Mouse (Mus musculus): ENCODE results near the gene Ska3.
"Not testable (repeated sequence)": the region's sequence is repeated elsewhere in the genome, so short reads cannot be mapped to it uniquely, and the experiment has no call there.

Gene Ska3

DNA sequence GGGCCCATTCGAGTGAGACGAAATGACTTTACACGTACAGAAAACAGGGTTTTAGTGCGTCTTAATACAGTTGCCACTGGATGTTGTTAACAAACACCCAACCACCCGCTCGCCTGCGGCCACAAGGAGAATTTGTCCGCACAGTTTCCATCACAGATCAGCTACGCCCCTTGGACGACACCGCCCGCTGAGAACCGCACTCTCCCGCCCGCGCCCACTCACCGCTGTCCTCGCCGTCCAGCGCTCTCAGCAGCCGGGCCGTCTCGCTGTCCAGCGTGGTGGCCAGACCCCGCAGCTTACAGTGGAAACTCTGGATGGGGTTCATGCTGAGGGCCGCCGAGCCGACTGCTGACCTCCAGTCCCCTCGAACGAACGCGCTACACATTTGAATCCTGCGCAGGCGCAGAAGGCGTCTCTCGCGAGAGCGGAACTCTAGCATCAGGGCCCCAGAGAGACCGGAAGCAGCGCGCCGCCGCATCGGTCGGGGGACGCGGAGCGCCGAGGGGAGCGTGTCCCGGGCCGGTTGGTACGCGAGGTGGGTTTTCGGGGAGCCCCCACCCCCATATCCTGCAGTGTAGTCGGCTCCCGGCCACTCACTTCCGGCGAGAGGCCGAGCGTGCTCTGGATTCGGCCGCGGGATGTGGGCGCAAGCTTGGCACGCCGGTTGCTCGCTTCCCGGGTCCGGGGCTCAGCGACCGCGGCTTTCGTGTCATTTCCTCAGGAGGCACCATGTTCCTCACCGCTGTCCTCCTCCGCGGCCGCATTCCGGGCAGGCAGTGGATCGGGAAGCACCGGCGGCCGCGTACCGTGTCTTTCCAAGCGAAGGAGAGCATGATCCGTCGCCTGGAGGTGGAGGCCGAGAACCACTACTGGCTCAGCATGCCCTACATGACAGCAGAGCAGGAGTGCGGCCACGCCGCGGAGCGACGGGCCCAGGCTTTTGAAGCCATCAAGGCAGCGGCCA lies at the start of gene Ska3, which contains the start of gene Mrpl57:
Ska3 (minus strand) TSS at position 398 of the 964 bp plus-strand sequence.
Mrpl57 (plus strand) TSS at position 447 of the 964 bp plus-strand sequence.
- peak; percentile 67 to 85 for DNase-seq (ENCODE audit: low read depth in 1 of 2, low spot score in 2 of 2)

- DNase-seq (ENCODE audit: low read depth in 1 of 2, low spot score in 2 of 2): no peak
Observed at GRCm38 (mm10) chr14:57866676-57867276, 40.8 kb upstream of the Ska3 start.

GRCm38 (mm10) chr14:57865256-57865655 lies 39.3 kb upstream of the Ska3 start:
- no peak for DNase-seq (ENCODE audit: low read depth in 1 of 2, low spot score in 2 of 2)

DNA sequence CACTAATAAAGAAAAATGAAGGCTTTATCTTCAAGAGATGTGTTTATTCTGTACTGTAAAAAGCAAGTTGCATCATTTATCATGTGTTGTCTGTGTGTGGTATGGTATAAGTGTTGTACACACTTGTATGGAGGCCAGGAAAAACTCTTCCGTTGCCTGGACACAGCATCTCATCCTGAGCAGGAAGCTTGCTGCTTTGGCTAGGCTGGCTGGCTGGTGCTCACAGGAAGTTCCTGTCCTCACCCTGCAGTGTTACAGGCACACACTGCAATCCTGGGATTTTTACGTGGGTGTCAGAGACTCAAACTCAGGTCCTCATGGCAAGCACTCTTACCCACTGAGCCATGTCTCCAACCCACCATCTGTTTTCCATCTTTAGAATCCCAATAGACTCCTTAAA lies 37.1 kb upstream of the Ska3 start:
- no peak for DNase-seq (ENCODE audit: low read depth in 1 of 2, low spot score in 2 of 2)

GRCm38 (mm10) chr14:57861987-57862412 lies 36.0 kb upstream of the Ska3 start:
- DNase-seq (ENCODE audit: low read depth in 1 of 2, low spot score in 2 of 2): no peak

DNA sequence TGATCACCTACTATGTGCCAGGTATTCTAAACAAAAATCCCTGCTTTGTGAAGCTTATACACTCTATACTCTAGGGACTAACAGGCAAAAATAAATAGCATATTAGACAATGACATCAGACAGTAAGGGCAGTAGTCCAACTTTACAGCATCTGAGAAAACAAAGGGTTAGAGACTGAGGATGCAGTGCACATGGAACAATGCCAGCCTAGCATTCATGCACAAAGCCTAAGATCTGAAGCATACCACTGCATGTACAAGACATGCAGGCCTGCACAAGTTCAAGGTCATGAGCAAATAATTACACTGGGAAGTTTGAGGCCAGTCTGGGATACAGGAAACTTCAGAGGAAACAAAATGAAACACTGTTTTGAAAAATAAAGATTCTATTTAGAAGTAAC lies 33.5 kb upstream of the Ska3 start:
- DNase-seq (ENCODE audit: low read depth in 1 of 2, low spot score in 2 of 2): no peak

GRCm38 (mm10) chr14:57858601-57859000 lies 32.6 kb upstream of the Ska3 start:
- DNase-seq (ENCODE audit: low read depth in 1 of 2, low spot score in 2 of 2): no peak

DNA sequence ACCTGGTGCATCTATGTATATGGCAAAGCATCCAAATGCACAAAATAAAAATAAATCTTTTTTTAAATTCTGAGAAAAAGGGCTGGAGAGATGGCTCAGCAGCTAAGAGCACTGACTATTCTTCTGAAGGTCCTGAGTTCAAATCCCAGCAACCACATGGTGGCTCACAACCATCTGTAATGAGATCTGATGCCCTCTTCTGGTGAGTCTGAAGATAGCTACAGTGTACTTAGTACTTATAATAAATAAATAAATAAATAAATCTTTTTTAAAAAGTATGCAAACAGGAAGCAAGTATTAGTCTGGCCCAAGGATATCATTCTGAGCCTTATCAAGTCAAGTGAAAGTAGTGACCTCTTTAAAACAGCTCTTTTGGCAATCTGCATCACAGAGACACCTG lies 30.1 kb upstream of the Ska3 start:
- DNase-seq (ENCODE audit: low read depth in 1 of 2, low spot score in 2 of 2): not testable (repeated sequence)

DNA sequence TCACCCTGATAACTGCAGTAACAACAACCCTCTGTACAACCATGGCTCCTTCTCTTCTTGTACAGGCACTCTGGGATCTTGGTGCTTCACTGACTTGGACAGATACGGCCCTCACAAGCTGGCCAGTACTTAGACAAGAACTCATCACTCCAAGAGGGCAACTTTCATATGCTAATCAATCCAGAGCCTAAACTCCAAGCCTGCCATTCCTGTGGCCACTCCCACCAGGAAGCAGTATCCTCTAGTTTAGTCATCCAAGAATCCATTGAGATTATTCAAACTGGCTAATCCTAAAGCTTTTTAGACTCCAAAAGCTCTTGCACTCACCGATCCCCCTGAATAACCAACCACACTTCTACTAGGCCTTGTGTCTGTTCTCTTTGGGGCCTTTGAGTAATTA lies 27.0 kb upstream of the Ska3 start:
- DNase-seq (ENCODE audit: low read depth in 1 of 2, low spot score in 2 of 2): no peak

- no peak for DNase-seq (ENCODE audit: low read depth in 1 of 2, low spot score in 2 of 2)
Observed at GRCm38 (mm10) chr14:57850330-57850729, 24.3 kb upstream of the Ska3 start.

GRCm38 (mm10) chr14:57848646-57849045 lies 22.7 kb upstream of the Ska3 start:
- DNase-seq (ENCODE audit: low read depth in 1 of 2, low spot score in 2 of 2): no peak

DNA sequence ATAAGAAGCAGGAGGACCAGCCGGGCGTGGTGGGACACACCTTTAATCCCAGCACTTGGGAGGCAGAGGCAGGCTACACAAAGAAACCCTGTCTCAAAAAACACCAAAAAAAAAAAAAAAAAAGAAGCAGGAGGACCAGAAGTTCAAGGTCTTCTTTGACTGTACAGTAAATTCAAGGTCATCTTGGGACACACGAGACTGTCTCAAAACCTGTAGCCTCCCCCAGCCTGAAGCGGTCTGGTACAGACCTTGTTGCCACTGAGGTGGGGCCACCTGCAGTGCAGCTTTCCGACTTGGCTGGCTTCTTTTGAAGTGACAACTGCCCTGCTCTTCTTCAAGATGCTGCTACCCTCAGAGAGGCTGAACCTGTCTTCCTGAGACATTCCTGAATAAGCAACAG lies 22.1 kb upstream of the Ska3 start:
- not testable (repeated sequence) for DNase-seq (ENCODE audit: low read depth in 1 of 2, low spot score in 2 of 2)

DNA sequence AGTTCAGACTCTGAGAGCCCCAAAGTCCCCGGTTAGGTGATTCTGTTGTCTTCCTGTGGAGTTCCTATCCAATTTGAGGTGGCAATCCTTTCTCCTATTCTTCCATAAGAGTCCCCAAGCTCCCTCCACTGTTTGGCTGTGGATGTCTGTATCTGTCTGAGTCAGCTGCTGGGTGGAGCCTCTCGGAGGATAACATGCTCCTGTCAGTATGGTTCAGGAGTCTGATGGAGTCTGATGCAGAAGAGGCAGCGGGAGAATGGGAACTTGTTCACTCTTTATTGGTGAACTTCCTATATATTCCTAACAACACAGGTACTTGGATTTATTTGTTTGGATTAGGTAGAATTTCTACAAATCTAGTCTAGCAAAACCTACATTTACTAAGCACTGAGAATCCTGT lies 18.6 kb upstream of the Ska3 start:
- no peak for DNase-seq (ENCODE audit: low read depth in 1 of 2, low spot score in 2 of 2)

DNA sequence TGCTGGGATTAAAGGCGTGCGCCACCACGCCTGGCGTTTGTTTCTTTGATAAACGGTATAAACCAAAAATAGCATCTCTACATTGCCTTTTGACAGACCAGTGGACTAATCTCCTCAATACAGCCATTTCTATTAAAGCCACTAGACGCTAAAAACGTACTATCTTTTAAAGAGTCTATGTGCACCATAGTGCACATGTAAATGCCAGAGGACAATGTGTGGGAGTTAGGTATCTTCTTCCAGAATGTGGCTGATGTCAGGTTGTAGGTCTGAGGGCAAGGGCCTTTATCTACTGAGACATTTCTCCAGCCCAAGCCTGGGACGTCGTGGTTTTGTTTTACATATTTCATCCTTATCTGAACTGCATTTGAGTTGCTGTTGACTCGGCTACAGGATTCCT lies 9.2 kb upstream of the Ska3 start:
- no peak for DNase-seq (ENCODE audit: low read depth in 1 of 2, low spot score in 2 of 2)

DNA sequence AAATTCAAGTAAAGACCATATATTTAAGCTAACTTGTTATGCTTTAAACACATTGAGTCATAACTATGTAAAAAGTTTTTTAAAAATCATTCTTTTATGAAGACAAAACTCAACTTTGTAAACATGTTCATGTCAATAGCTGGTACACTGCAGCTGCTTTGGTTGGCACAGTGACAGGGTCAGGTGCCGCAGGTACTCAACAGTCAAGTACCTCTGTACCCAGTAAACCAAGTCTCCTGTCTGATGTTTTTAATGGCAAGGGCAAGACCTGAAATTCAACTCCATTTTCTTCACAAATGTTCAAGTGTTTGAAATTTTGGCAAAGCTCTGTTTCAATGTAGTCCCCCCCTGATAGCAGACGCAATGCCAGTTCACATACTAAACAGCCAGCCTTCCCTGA lies 7.5 kb upstream of the Ska3 start:
- no peak for DNase-seq (ENCODE audit: low read depth in 1 of 2, low spot score in 2 of 2)

GRCm38 (mm10) chr14:57827284-57827683 lies 1.3 kb upstream of the Ska3 start:
- DNase-seq (ENCODE audit: low read depth in 1 of 2, low spot score in 2 of 2): no peak

- no peak for DNase-seq (ENCODE audit: low read depth in 1 of 2, low spot score in 2 of 2)
Observed at GRCm38 (mm10) chr14:57820839-57821238, 5.1 kb downstream of the Ska3 start.

DNA sequence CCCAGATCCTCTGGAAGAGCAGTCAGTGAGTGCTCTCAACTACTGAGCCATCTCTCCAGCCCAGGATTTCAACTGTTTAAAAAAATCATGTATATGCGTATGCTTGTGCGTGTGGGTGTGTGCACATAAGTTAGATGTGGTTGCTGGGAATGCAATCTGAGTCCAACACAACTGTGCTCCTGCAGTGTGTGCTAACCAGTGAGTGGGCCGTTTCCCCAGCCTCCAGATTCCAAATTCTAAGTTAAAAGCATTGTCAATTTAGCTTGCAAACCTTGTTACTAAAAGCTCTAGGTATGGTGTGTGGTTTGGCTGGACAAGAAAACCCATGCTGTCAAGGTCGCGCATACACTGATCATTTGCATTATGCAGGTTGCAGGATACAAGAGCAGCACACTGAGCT lies 14.1 kb downstream of the Ska3 start:
- DNase-seq (ENCODE audit: low read depth in 1 of 2, low spot score in 2 of 2): no peak

GRCm38 (mm10) chr14:57810886-57811285 lies 15.1 kb downstream of the Ska3 start:
- no peak for DNase-seq (ENCODE audit: low read depth in 1 of 2, low spot score in 2 of 2)

GRCm38 (mm10) chr14:57808558-57808957 lies 17.4 kb downstream of the Ska3 start:
- no peak for DNase-seq (ENCODE audit: low read depth in 1 of 2, low spot score in 2 of 2)

DNA sequence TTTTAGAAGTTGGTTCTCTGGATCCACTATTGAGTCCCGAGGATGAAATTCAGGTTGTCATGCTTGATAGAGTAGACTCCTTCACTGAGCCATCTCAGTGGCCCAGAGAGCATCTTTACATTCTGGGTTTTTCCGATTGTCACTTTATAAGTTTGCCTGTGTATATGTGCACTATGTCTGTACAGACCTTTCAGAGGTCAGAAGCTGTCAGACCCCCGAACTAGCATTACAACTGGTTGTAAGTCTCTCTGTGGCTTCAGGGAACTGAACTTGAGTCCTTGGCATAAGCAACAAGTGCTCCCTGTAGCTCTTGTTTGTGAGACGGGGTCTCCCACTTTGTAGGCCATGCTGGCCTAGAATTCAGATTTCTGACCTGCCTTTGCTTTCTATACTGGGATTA lies 22.3 kb downstream of the Ska3 start:
- DNase-seq (ENCODE audit: low read depth in 1 of 2, low spot score in 2 of 2): no peak
